Mouse (Mus musculus) T-helper 17 cell (primary cell): ENCODE data around the gene Ofd1.

Source experiments
- in situ Hi-C, 2 experiments: fragments of 300-600 bp; cut with MboI, MseI; formaldehyde crosslinking; loops; 1 replicate in 1 of 2; 2 replicates in 1 of 2; pipeline ENCODE4 v1.15.1; 2025; ENCODE audit warnings: high pct_unique_total_duplicates in 2 of 2

Gene Ofd1

GRCm38 (mm10) chrX:166440616-166441063 lies at the start of gene Ofd1:
Ofd1 (minus strand) TSS chrX:166440704.
- in situ Hi-C loops, result no loop called here

DNA sequence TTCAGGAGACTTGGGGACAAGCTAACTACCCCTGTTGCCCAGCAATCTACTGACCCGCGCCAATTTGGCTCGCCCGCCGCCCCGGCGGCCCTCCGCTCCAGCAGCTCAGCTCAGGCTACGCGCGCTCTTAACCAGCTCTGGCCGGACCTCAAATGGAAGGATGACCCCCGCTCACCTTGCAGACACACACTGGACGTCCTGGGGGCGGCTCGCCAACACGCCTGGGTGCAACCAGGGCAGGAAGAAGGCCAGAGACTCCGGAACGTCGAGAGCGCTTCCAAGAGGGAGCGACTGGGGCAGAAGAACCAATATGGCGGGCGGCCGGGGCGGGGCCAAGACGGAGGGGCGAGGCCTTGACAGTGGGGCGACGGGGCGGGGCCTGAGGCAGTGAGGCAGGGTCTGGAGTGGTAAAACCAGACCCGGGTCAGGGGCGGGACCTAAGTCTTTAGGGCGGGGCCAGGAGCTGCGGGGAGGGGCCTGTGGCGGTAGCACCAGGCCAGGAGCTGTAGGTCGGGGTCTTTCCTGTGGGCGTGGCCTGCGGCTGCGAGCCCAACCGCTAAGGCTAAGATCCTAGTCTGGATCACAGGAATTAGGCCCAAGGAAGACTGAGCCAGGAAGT lies 39.0 kb upstream of the Ofd1 start, which contains the start of gene Rab9:
Gene Rab9 (minus strand): TSS at position 503 of the 619 bp plus-strand sequence.
- in situ Hi-C loops, result loop anchor here in 1 of 2 experiments (10.0 kb wide), 1 partner anchor 175 kb away; no protein-coding TSS in a partner anchor

DNA sequence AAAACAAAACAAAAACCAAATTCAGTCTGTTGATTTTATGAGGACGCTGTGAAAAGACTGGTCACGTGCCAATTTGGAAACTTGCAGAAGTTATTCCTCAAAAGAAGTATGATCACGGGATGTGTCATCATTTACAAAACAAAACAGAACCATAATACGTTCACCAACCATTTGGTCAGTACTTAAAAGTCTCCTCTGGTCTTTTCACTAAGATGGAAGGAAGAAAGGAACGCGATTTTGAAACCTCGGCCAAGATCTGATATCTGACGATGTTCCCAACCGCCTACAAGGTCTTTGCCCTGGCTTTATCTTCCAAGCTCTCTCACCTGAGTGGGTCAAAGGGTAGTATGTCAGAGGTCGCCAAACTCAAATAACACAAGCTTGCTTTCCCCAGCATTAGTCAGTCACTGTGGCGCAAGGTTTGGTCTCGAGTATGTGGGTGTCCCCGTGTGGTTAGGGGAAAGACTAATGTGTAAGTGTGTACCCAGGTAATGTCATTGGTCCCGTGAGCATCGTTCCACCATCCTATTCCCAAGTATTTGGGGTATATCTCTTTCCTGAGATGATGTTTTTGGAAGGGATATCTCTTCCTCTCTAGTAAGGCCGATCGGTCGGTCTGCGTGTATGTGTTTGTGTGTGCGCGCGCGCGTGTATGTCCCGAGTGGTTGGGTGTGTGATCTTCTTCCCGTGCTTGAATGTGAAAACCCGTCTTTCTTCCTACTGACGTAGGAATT lies 38.3 kb upstream of the Ofd1 start:
- in situ Hi-C loops, result loop anchor here in 1 of 2 experiments (10.0 kb wide), 1 partner anchor 176 kb away; no protein-coding TSS in a partner anchor

DNA sequence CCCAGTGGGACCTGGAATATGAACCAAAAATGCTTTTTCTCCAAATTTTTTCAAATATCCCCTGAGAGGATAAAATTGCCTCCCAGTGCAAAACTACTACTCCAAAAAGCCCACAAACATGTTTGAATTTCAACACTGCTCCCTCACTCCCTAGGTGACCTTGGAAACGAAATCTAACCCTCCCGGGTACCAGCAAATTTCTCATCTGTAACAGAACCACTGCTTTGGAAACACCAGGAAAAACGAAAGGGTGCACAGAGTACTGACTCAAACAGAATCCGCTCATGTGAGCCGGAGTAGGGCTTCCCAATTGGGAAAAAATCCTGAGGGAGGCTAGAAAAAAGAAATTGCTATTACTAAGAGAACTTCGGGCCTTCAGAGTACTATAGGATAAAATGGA lies 36.9 kb upstream of the Ofd1 start:
- in situ Hi-C loops, result loop anchor here in 1 of 2 experiments (10.0 kb wide), 1 partner anchor 177 kb away; no protein-coding TSS in a partner anchor

- in situ Hi-C loops, result loop anchor here in 1 of 2 experiments (10.0 to 25.0 kb wide), 2 partner anchors 182 to 765 kb away; no protein-coding TSS in a partner anchor
Observed at GRCm38 (mm10) chrX:166472612-166473011, 32.1 kb upstream of the Ofd1 start.

DNA sequence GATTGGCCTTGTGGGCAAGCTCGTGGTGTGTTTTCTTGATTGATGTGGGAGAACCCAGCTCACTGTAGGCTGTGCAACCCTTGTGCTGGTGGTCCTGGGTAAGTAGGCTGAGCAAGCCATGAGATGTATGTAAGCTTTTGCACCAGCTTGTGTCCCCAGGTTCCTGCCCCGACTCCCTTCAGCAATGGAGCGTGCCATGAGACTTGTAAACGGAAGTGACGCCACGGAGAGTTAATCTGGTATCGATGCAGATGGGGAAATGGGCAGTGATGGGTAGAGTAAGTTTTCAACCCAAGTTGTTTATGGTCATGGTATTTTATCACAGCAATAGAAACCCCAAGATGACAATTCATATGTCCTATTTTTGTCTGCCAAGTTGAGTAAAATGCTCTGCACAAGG lies 27.8 kb upstream of the Ofd1 start:
- in situ Hi-C loops, result loop anchor here in 1 of 2 experiments (25.0 kb wide), 1 partner anchor 769 kb away; no protein-coding TSS in a partner anchor

DNA sequence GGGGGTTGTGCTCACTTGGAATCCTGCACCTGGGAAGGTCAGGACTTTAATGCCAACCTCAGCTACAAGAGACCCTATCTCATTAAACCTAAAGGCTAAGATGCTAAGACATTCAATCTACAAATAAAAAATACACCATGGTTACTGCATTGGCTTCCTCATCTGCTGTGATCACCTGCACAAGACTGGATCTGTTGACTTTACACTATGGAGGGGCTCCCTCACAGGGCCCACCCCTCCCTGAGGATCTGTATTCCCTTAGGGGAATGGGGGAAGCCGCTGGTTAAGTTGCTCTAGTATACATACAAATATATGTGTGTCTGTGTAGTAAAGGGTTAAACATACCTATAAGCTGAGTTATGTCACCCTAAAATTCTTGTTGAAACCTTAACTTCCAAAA lies 15.0 kb upstream of the Ofd1 start:
- in situ Hi-C loops, result loop anchor here in 1 of 2 experiments (25.0 kb wide), 1 partner anchor 782 kb away; no protein-coding TSS in a partner anchor

- in situ Hi-C loops, result loop anchor here in 1 of 2 experiments (25.0 kb wide), 1 partner anchor 783 kb away; no protein-coding TSS in a partner anchor
Observed at GRCm38 (mm10) chrX:166454331-166454730, 13.8 kb upstream of the Ofd1 start.

DNA sequence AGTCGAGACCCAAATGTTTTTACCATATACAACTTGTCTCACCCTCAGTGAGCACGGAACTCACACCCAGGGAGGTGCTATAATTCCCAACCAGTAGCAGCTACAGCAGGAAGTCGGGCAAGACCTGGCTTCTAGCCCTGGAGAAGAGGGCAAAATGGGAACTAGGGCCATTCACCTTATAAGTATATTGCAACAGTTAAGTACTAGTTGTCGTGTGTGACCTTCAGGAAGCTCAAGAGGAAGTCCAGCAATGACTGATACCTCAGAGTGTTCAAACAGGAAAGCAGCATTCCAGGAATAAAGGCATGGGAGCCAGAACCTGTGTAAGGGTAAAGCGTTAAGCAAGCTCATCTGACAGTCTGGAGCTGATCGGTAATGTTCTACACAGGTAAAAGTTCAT lies 13.0 kb upstream of the Ofd1 start:
- in situ Hi-C loops, result loop anchor here in 1 of 2 experiments (25.0 kb wide), 1 partner anchor 784 kb away; no protein-coding TSS in a partner anchor

- in situ Hi-C loops, result no loop called here
Observed at GRCm38 (mm10) chrX:166444552-166444951, 4.0 kb upstream of the Ofd1 start.

- in situ Hi-C loops, result no loop called here
Observed at GRCm38 (mm10) chrX:166440036-166440615, 378 bp downstream of the Ofd1 start, which contains the start of gene Trappc2. Trappc2 (plus strand) TSS chrX:166440574.

- in situ Hi-C loops, result no loop called here
Observed at GRCm38 (mm10) chrX:166434812-166435211, 5.7 kb downstream of the Ofd1 start.

DNA sequence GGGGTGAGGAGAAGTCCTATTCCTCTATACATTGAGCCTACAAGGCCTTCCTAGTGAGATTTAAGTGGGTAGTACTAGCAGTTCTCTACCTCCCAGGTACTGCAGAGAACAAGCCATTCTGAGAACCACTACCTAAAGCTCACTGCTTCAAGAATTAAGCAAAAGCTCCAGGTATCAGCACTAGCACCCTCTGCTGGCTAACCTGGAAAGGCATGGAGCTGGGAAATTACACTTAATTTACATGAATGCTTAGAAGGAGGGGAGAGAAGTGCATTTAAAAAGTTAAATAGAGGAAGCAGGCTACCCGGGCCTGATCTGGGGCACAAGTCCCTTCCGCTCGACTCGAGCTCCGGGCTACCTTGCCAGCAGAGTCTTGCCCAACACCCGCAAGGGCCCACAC lies 24.3 kb downstream of the Ofd1 start:
- in situ Hi-C loops, result no loop called here

GRCm38 (mm10) chrX:166407865-166408264 lies 32.6 kb downstream of the Ofd1 start:
- in situ Hi-C loops, result no loop called here

GRCm38 (mm10) chrX:166393753-166394152 lies 46.8 kb downstream of the Ofd1 start:
- in situ Hi-C loops, result loop anchor here in 1 of 2 experiments (25.0 kb wide), 1 partner anchor 1231 kb away; no protein-coding TSS in a partner anchor

DNA sequence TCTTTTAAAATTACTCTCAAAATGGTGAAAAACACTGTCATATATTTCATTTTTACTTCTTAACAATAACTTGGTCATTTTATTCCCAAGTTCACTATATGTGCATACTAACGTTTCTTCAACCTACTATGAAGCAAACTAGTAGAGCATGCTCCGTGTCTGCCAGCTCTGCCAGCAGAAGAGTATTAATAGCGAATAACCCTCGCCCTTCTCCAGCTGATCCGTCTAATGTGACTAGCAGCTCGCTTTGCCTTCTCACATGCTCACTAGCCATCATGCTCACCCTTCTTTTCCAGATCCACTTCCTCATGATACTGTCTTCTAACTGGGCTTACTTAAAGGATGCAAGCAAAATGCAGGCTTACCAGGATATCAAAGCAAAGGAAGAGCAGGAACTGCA lies 53.8 kb downstream of the Ofd1 start:
- in situ Hi-C loops, result loop anchor here in 1 of 2 experiments (25.0 kb wide), 1 partner anchor 1224 kb away; no protein-coding TSS in a partner anchor

GRCm38 (mm10) chrX:166384935-166385334 lies 55.6 kb downstream of the Ofd1 start:
- in situ Hi-C loops, result loop anchor here in 1 of 2 experiments (25.0 kb wide), 1 partner anchor 1223 kb away; no protein-coding TSS in a partner anchor

GRCm38 (mm10) chrX:166383606-166384005 lies 56.9 kb downstream of the Ofd1 start:
- in situ Hi-C loops, result loop anchor here in 1 of 2 experiments (25.0 kb wide), 1 partner anchor 1221 kb away; no protein-coding TSS in a partner anchor

- in situ Hi-C loops, result loop anchor here in 1 of 2 experiments (25.0 kb wide), 1 partner anchor 1216 kb away; no protein-coding TSS in a partner anchor
Observed at GRCm38 (mm10) chrX:166378652-166379051, 61.9 kb downstream of the Ofd1 start.

GRCm38 (mm10) chrX:166376681-166377328 lies 63.7 kb downstream of the Ofd1 start:
- in situ Hi-C loops, result loop anchor here in 1 of 2 experiments (25.0 kb wide), 1 partner anchor 1215 kb away; no protein-coding TSS in a partner anchor
